Mouse (Mus musculus): ENCODE measurements at regions not wholly inside any gene's neighbourhood (a gene's known extent, or its start where the extent isn't known, plus 50 kb on each side); places are given as distances from the start of the nearest gene placed in this dataset.

- in situ Hi-C loops (cut with MboI, MseI), result no loop called here
Observed at GRCm38 (mm10) chr11:18216762-18217161, 263.1 kb upstream of the Etaa1 start.

- in situ Hi-C loops (cut with MboI, MseI), result no loop called here
Observed at GRCm38 (mm10) chr11:18173028-18173427, 219.4 kb upstream of the Etaa1 start.

GRCm38 (mm10) chr11:18171207-18171776 lies 217.6 kb upstream of the Etaa1 start:
- in situ Hi-C loops (cut with MboI, MseI), result no loop called here

- in situ Hi-C loops (cut with MboI, MseI), result no loop called here
Observed at GRCm38 (mm10) chr11:18165609-18166347, 212.1 kb upstream of the Etaa1 start.

GRCm38 (mm10) chr11:18164025-18164423 lies 210.3 kb upstream of the Etaa1 start:
- in situ Hi-C loops (cut with MboI, MseI), result no loop called here

- in situ Hi-C loops (cut with MboI, MseI), result no loop called here
Observed at GRCm38 (mm10) chr11:18163156-18164024, 209.7 kb upstream of the Etaa1 start.

- in situ Hi-C loops (cut with MboI, MseI), result no loop called here
Observed at GRCm38 (mm10) chr11:18156506-18156905, 202.8 kb upstream of the Etaa1 start.

- in situ Hi-C loops (cut with MboI, MseI), result no loop called here
Observed at GRCm38 (mm10) chr11:18151788-18152563, 198.3 kb upstream of the Etaa1 start.

- in situ Hi-C loops (cut with MboI, MseI), result no loop called here
Observed at GRCm38 (mm10) chr11:18151369-18151768, 197.7 kb upstream of the Etaa1 start.

GRCm38 (mm10) chr11:18127488-18127887 lies 173.8 kb upstream of the Etaa1 start:
- in situ Hi-C loops (cut with MboI, MseI), result no loop called here

- in situ Hi-C loops (cut with MboI, MseI), result no loop called here
Observed at GRCm38 (mm10) chr11:18123031-18123430, 169.4 kb upstream of the Etaa1 start.

GRCm38 (mm10) chr11:18122616-18123015 lies 168.9 kb upstream of the Etaa1 start:
- in situ Hi-C loops (cut with MboI, MseI), result no loop called here

GRCm38 (mm10) chr11:18115693-18116450 lies 162.2 kb upstream of the Etaa1 start:
- in situ Hi-C loops (cut with MboI, MseI), result no loop called here

GRCm38 (mm10) chr11:18102841-18103240 lies 149.2 kb upstream of the Etaa1 start:
- in situ Hi-C loops (cut with MboI, MseI), result no loop called here

- in situ Hi-C loops (cut with MboI, MseI), result no loop called here
Observed at GRCm38 (mm10) chr11:18075840-18076435, 122.3 kb upstream of the Etaa1 start.

- in situ Hi-C loops (cut with MboI, MseI), result no loop called here
Observed at GRCm38 (mm10) chr11:18070586-18071306, 117.1 kb upstream of the Etaa1 start.

GRCm38 (mm10) chr11:18070032-18070374 lies 116.3 kb upstream of the Etaa1 start:
- in situ Hi-C loops (cut with MboI, MseI), result no loop called here

- in situ Hi-C loops (cut with MboI, MseI), result no loop called here
Observed at GRCm38 (mm10) chr11:18069348-18070031, 115.8 kb upstream of the Etaa1 start.

GRCm38 (mm10) chr11:18068085-18068484 lies 114.4 kb upstream of the Etaa1 start:
- in situ Hi-C loops (cut with MboI, MseI), result no loop called here
